Mouse (Mus musculus) hindbrain, postnatal 0 days (tissue): ENCODE data around the gene Aldh9a1. TPM values are rescaled to one million over a fixed set of nuclear protein-coding genes. Genes with fewer than 3 reads are reported as not detected.

Experiments
- ATAC-seq: fragments of 200-750 bp; cut with Nextera tagmentation; 2 replicates; pipeline ENCODE4 v1.8.0; 2017; ENCODE audit warnings: mild to moderate bottlenecking, moderate TSS enrichment, moderate library complexity
- DNase-seq: peaks from one replicate; pipeline ENCODE4 v3.0.0-alpha.2; 2015; ENCODE audit warnings: low spot score
- H3K27ac ChIP-seq: fragments of 300-500 bp; sonication (generic); 2 replicates; pipeline ENCODE4 v1.5.1; 2014; ENCODE audit warnings: mild to moderate bottlenecking
- H3K27me3 ChIP-seq: fragments of 300-500 bp; sonication (generic); 2 replicates; pipeline ENCODE4 v1.6.1; 2014; ENCODE audit warnings: low read length, mixed read lengths; ENCODE audit not compliant: insufficient read depth
- H3K36me3 ChIP-seq: fragments of 300-500 bp; sonication (generic); 2 replicates; pipeline ENCODE4 v1.6.1; 2014; ENCODE audit warnings: low read length, mixed read lengths; ENCODE audit not compliant: insufficient read depth
- H3K4me1 ChIP-seq: fragments of 300-500 bp; sonication (generic); 2 replicates; pipeline ENCODE4 v1.6.1; 2014; ENCODE audit warnings: antibody characterized with exemption, low read length, mixed read lengths; ENCODE audit not compliant: insufficient read depth
- H3K4me2 ChIP-seq: fragments of 300-500 bp; sonication (generic); 2 replicates; pipeline ENCODE4 v1.6.1; 2014; ENCODE audit warnings: low read depth, mild to moderate bottlenecking, low read length, moderate library complexity, mixed read lengths
- H3K4me3 ChIP-seq: fragments of 300-500 bp; sonication (generic); 2 replicates; pipeline ENCODE4 v1.5.1; 2014; ENCODE audit warnings: low read length
- H3K9ac ChIP-seq: fragments of 300-500 bp; sonication (generic); replicated peaks from 2 replicates; pipeline ENCODE4 v1.6.1; 2014; ENCODE audit warnings: mild to moderate bottlenecking, low read length, moderate library complexity, mixed read lengths
- H3K9me3 ChIP-seq: fragments of 300-500 bp; sonication (generic); 2 replicates; pipeline ENCODE4 v1.6.1; 2016; ENCODE audit warnings: low read length, mixed read lengths
- CTCF ChIP-seq: IDR thresholded peaks from 2 replicates; pipeline ENCODE4 v1.5.1; 2016; ENCODE audit warnings: antibody characterized with exemption, control low read depth, low read depth
- WGBS: fragments of 180-500 bp; shearing (Covaris S2); extraction: QIAGEN DNeasy Blood & Tissue Kit; methylation state at CpG from one replicate; pipeline ENCODE4 v1.1.7; 2014; 5-methylcytosine and 5-hydroxymethylcytosine counted together
- polyA plus RNA-seq: library from polyadenylated mRNA; unstranded; fragments of >200 nt; fragmentation: Nextera tagmentation; extraction: Ambion mirVana; gene quantifications from 2 replicates; pipeline ENCODE4 v1.2.1, GENCODE M21; 2015
- total RNA-seq: library from RNA; depleted of rRNA; stranded (reverse); fragments of >200 nt; gene quantifications from 2 replicates; pipeline ENCODE4 v1.2.3, GENCODE M21; 2014

The Aldh9a1 gene
- total and polyA plus RNA-seq, 2 experiments from 2014 or later = 11.6 to 44.2 TPM

DNA sequence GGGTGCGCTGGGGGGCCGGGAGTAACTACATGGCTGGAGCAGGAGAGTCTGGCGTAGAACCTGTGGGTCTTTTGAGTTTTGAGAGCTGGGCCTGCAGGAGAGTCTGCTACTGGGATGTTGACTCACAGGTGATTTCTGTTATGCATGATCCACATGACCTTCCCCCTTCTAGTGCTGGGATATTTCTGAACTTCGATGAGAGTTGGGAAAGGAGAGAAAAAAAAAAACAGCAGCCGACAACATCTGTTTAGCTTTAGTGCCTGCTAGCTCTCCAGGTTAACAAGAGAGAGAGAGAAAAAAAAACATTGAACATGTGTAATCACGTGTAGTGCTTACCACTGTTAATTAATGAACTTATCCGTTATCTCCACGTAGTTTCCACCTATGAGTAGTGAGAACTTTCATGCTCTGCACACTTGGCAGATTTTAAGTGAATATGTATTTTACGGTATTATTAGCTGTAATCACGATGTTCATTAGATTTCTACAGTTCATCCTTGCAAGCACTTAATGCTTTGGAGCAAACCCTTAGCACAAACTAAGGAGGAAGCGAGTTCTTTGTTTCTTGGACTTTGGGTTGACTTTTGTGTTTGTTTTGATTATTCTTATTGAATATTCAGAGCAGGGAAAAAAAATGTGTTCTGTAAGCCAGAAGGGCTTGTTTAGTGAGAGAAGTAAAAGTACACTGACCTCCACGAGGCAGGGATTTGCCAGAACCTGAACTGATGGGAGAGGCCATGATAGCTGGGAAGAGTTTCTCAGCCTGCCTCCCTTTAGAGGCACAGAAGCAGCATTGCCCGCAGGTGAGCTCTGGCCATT is 1.0 kb downstream of the Aldh9a1 start:
- ATAC-seq (no peak), DNase-seq (no peak)
- 34% methylated on average over 13 of the region's 13 CpGs for WGBS
- Histone ChIP-seq H3K4me1 (no peaks in the 10 kb centered on the region), H3K36me3 (peaks cover 8% of the 10 kb centered on the region), H3K27me3 (no peaks in the 10 kb centered on the region), H3K4me3 (peak overlapping the region; percentile 80), H3K27ac (peak overlapping the region; percentile 89), H3K4me2 (peak overlapping the region; percentile 83), H3K9me3 (no peaks in the 10 kb centered on the region), H3K9ac (peak overlapping the region; percentile 83)
- no peak for TF ChIP-seq CTCF

DNA sequence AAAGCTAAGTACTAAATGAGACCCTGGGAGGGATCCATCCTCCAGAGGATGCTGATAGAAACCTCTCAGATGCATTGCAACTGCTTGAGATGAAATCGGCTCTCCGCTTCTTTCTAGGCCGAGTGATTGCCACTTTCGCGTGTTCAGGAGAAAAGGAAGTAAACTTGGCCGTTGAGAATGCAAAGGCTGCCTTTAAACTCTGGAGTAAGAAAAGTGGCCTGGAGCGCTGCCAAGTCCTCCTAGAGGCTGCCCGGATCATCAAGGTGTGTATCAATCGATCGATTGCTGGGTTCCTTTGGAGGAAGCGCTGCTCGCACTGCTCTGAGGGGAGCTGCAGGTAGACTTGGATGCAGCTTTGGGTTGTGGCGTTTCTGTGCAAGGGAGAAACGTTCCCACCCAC is 2.6 kb downstream of the Aldh9a1 start:
- TF ChIP-seq CTCF = no peak
- Histone ChIP-seq H3K27me3 (no peaks in the 10 kb centered on the region), H3K9me3 (no peaks in the 10 kb centered on the region), H3K4me1 (no peaks in the 10 kb centered on the region), H3K36me3 (peaks cover 24% of the 10 kb centered on the region), H3K27ac (no peak overlapping the region), H3K9ac (no peak overlapping the region), H3K4me3 (no peak overlapping the region), H3K4me2 (no peak overlapping the region)
- WGBS = 93% methylated on average over 14 of the region's 14 CpGs
- no peak for DNase-seq
- no peak for ATAC-seq

DNA sequence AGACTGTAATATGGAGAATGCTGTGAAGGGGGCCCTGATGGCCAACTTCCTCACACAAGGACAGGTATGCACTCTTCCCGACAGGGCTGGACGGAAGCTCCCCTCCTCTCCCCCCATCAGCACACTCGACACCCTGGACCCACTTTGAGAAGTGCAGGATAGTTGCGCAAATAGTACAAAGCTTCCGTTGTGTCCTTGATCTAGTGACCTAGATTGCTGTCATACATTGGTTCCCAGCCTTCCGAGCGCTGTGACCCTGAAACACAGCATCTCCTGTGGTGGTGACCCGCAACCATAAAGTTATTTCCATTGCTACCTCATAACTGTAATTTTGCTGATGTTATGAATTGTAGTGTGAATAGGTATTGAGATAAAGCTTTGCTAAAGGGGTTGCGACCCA is 7.6 kb downstream of the Aldh9a1 start:
- Histone ChIP-seq H3K27me3 (no peaks in the 10 kb centered on the region), H3K4me3 (no peak overlapping the region), H3K4me1 (no peaks in the 10 kb centered on the region), H3K36me3 (peaks cover 33% of the 10 kb centered on the region), H3K27ac (no peak overlapping the region), H3K9me3 (no peaks in the 10 kb centered on the region), H3K4me2 (no peak overlapping the region), H3K9ac (no peak overlapping the region)
- TF ChIP-seq CTCF = no peak
- ATAC-seq (no peak), DNase-seq (no peak)
- WGBS = 98% methylated on average over 9 of the region's 9 CpGs

DNA sequence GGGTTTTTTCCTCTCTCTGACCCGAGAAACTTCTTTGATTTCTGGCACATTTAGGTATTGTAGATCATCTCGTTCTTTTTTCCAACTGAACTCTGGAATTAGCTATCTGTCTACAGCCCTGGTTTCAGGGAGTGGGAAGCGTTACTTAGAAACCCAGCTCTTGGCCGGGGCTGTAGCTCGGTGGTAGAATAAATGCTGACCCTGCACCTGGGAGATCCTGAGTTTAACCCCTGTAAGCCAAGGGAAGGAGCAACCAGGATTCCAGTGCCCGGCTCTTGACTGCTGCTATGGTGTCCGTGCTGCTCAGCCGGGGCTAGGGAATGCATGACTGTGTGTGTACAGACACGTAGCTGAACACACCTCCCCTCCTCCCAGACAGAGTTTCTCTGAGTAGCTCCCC is 8.9 kb downstream of the Aldh9a1 start:
- WGBS = 77% methylated on average over 9 of the region's 9 CpGs
- Histone ChIP-seq H3K4me1 (no peaks in the 10 kb centered on the region), H3K9ac (no peak overlapping the region), H3K4me2 (no peak overlapping the region), H3K36me3 (peaks cover 33% of the 10 kb centered on the region), H3K27me3 (no peaks in the 10 kb centered on the region), H3K27ac (no peak overlapping the region), H3K4me3 (no peak overlapping the region), H3K9me3 (no peaks in the 10 kb centered on the region)
- TF ChIP-seq CTCF = no peak
- DNase-seq (no peak), ATAC-seq (no peak)

DNA sequence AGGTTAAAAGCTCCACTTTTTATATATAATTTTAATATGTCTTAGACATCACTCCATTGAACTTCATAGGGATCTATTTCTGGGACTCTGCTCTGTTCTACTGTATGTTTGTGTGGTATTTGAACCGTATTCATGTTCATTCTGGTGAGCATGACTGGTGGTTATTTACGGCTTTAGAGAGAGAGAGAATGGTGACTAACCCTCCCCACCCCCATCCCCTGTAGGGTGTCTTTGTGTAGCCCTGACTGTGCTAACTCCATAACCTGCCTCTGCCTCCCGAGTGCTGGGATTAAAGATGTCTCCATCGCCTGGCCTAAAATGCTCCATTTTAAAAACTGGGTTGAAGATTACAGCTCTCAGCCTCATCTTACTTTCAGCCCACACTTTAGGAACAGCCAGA is 10.5 kb downstream of the Aldh9a1 start:
- WGBS = 43% methylated on average over 4 of the region's 4 CpGs
- H3K4me1 ChIP-seq = no peaks in the 10 kb centered on the region
- H3K4me2 ChIP-seq = no peak overlapping the region
- H3K9ac ChIP-seq = no peak overlapping the region
- no peaks in the 10 kb centered on the region for H3K27me3 ChIP-seq
- no peak for ATAC-seq
- H3K27ac ChIP-seq = no peak overlapping the region
- H3K36me3 ChIP-seq = peaks cover 30% of the 10 kb centered on the region
- TF ChIP-seq CTCF = no peak
- no peak for DNase-seq
- no peaks in the 10 kb centered on the region for H3K9me3 ChIP-seq
- no peak overlapping the region for H3K4me3 ChIP-seq

DNA sequence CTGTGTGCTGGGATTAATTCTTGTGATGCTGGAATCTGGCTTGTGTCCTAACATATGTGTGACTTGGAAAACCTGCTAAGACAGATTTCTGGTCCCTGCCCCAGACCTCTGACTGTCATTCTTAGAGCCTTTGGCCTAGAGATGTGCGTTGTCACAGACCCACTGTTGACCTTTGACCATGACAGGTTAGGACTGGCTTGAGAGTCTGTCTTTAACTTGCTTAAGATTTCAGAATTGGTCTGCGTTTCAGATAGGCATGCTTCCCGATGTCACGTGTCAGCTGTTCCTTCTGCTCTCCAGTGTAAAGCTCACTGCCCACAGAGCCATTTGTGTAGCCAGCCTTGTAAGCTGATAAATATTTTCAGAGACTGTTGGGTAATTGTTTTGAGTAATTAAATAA is 13.0 kb downstream of the Aldh9a1 start:
- DNase-seq = no peak
- Histone ChIP-seq H3K27ac (no peak overlapping the region), H3K9me3 (no peaks in the 10 kb centered on the region), H3K4me3 (no peak overlapping the region), H3K4me1 (no peaks in the 10 kb centered on the region), H3K9ac (no peak overlapping the region), H3K36me3 (peaks cover 16% of the 10 kb centered on the region), H3K27me3 (no peaks in the 10 kb centered on the region), H3K4me2 (no peak overlapping the region)
- WGBS = 70% methylated on average over 4 of the region's 4 CpGs
- no peak for TF ChIP-seq CTCF
- ATAC-seq = no peak

DNA sequence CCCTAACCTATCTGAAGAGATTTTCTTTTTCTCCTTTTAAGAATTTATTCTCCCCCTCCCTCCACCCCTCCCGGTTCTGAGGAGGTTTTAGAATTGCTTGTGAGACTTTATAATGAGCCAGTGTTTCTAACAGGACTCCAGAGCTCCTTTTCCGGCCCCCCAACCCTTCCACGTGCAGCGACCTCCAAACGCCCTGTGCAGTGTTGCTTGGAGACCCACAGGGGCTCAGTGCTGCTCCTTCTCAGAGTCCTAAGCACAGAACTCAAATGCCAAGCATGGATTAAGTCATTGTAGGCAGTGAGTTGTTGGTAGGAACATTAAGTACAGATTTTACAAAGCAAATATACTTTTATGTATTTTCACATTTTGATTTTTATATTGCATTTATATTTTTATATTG is 13.5 kb downstream of the Aldh9a1 start:
- H3K9ac ChIP-seq = no peak overlapping the region
- 59% methylated on average over 5 of the region's 5 CpGs for WGBS
- DNase-seq = peak; percentile 12
- no peak overlapping the region for H3K4me2 ChIP-seq
- no peak for TF ChIP-seq CTCF
- H3K9me3 ChIP-seq = no peaks in the 10 kb centered on the region
- H3K4me1 ChIP-seq = no peaks in the 10 kb centered on the region
- 0 out of 2 replicates have a peak, but pooled peaks have one; percentile 55 for ATAC-seq
- H3K27me3 ChIP-seq = no peaks in the 10 kb centered on the region
- no peak overlapping the region for H3K27ac ChIP-seq
- H3K36me3 ChIP-seq = peaks cover 19% of the 10 kb centered on the region
- no peak overlapping the region for H3K4me3 ChIP-seq
